Mouse (Mus musculus) thymus, adult 2 months (tissue): ENCODE measurements around the gene Susd1.

Experiments used
- CTCF ChIP-seq: fragments of 200-500 bp; IDR thresholded peaks from 2 replicates; pipeline ENCODE4 v1.5.1; 2012; ENCODE audit warnings: mild to moderate bottlenecking, control low read depth, low read length, moderate library complexity, borderline replicate concordance; ENCODE audit not compliant: control insufficient read depth, poor library complexity, insufficient read depth; ENCODE audit errors: extremely low read depth
- POLR2A ChIP-seq: fragments of 200-500 bp; IDR thresholded peaks from 2 replicates; pipeline ENCODE4 v1.6.1; 2012; ENCODE audit warnings: mild to moderate bottlenecking, low read length, control low read depth, moderate library complexity; ENCODE audit not compliant: control insufficient read depth, poor library complexity, insufficient read depth; ENCODE audit errors: extremely low read depth

DNA sequence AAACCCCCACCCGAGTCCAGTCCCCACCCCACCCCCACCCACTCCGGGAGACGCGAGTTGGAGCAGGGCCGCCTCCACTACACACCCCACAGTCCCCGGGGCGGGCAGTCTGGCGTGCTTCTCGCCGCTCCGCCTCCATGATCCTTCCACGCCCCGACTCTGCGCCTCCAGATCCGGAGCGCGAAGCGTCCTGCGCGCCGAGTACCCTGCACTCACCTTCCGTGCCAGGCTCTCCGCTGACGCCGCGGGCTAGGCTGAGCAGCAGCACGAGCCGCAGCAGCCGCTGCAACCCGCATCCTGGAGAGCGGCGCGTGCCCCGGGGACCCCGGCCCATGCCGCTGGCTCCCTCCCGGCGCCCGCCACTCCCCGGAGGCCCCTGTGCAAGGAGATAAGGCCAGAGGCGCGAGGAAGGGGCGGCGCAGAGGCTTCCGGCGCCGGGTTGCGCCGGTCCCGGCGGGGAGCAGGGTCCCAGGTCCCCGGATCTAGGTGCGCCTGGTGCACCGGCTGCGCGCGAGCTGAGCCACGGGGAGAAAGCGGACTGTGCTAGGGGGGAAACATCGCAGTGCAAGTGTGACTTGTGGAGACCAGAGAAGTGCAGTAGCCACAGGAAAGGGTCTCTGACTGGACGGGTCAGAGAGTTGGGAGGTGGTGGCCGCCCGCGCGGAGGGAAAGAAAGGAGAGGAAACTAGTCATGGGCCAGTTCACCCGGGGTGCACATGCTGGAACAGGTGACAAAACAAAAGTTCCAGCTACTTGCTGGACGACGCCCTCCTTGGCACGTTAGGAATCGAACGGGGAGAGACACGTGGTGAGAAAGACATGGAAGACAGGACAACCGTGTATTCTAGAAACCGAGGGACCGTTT lies at the start of gene Susd1:
- TF ChIP-seq CTCF (0 out of 2 replicates have a peak, but pooled peaks have one; percentile 19), POLR2A (peak; percentile 39; the same call in 1 of the 2 replicates)
